ENCODE assay signal across 10 mouse cellular contexts in genomic region chr8:92365944-92366735, GRCm38 (mm10). TPM values are rescaled to one million over a fixed set of nuclear protein-coding genes. Genes with fewer than 3 reads are reported as not detected.
DNase-seq lines count a peak whose midpoint lies in the region; ATAC-seq and TF ChIP-seq lines count a peak whose summit lies in the region.
"Had no signal": no experiment of that assay in that cellular context is flagged by ENCODE, and none has a peak within 500 bp of the region (broad histone marks: within the 10 kb centered on the region; RNA-seq: fewer than 3 reads in every experiment).

No protein-coding gene starts in this region.

- H3K9me3 ChIP-seq in kidney, embryonic 14.5 days (ENCODE audit: control insufficient read depth, low read length) = no peaks in the 10 kb centered on the region
- H3K9me3 ChIP-seq in embryonic facial prominence, embryonic 11.5 days (replicated peaks; ENCODE audit: control insufficient read depth, low read length) = no peaks in the 10 kb centered on the region
- H3K9me3 ChIP-seq in hindbrain, postnatal 0 days (ENCODE audit: low read length) = no peaks in the 10 kb centered on the region
- H3K9me3 ChIP-seq in neural tube, embryonic 11.5 days (ENCODE audit: control insufficient read depth, low read length) = no peaks in the 10 kb centered on the region

- peak overlapping the region; percentile 5; the same call in 1 of the 2 replicates for H3K4me3 ChIP-seq in kidney, embryonic 14.5 days (ENCODE audit: low read length)
- peak overlapping the region; percentile 16; the same call in 1 of the 2 replicates for H3K4me3 ChIP-seq in embryonic facial prominence, embryonic 11.5 days (ENCODE audit: low read depth, low read length)
- H3K4me3 ChIP-seq in hindbrain, postnatal 0 days (ENCODE audit: low read length) = peak overlapping the region; percentile 16; the same call in 1 of the 2 replicates
- peak overlapping the region; percentile 15 for H3K4me3 ChIP-seq in neural tube, embryonic 11.5 days (ENCODE audit: low read depth, low read length)
- H3K4me3 ChIP-seq: myocyte had no signal

- H3K9ac ChIP-seq in kidney, embryonic 14.5 days (ENCODE audit: low read depth, low read length) = no peak overlapping the region
- H3K9ac ChIP-seq in embryonic facial prominence, embryonic 11.5 days (replicated peaks; ENCODE audit: low read length) = no peak overlapping the region
- no peak overlapping the region for H3K9ac ChIP-seq in hindbrain, postnatal 0 days (replicated peaks; ENCODE audit: low read length)
- H3K9ac ChIP-seq in neural tube, embryonic 11.5 days (ENCODE audit: low read length) = peak overlapping the region; percentile 36

- H3K4me1 ChIP-seq in kidney, embryonic 14.5 days (ENCODE audit: control insufficient read depth, insufficient read depth, low read length) = peaks cover 6% of the 10 kb centered on the region; the same call in 1 of the 2 replicates
- peaks cover 3% of the 10 kb centered on the region; the same call in 1 of the 2 replicates for H3K4me1 ChIP-seq in embryonic facial prominence, embryonic 11.5 days (ENCODE audit: control insufficient read depth, insufficient read depth, low read length)
- peaks cover 6% of the 10 kb centered on the region; the same call in 1 of the 2 replicates for H3K4me1 ChIP-seq in hindbrain, postnatal 0 days (ENCODE audit: insufficient read depth, low read length)
- H3K4me1 ChIP-seq in neural tube, embryonic 11.5 days (ENCODE audit: control insufficient read depth, insufficient read depth, low read length) = peaks cover 27% of the 10 kb centered on the region

- no peak for ATAC-seq in kidney, embryonic 14.5 days (ENCODE audit: low FRiP score, low TSS enrichment)
- ATAC-seq in embryonic facial prominence, embryonic 11.5 days (replicated peaks; ENCODE audit: insufficient number of reproducible peaks, low FRiP score, low TSS enrichment, low read depth) = no peak
- ATAC-seq in hindbrain, postnatal 0 days = no peak
- ATAC-seq in neural tube, embryonic 11.5 days (ENCODE audit: insufficient read depth, low FRiP score, low TSS enrichment) = no peak

- 5% methylated on average over 26 of the region's 26 CpGs for WGBS in kidney, embryonic 14.5 days
- WGBS in embryonic facial prominence, embryonic 11.5 days = 14% methylated on average over 26 of the region's 26 CpGs
- WGBS in hindbrain, postnatal 0 days = 17% methylated on average over 26 of the region's 26 CpGs
- WGBS in neural tube, embryonic 11.5 days = 3% methylated on average over 26 of the region's 26 CpGs

- no peak for TF ChIP-seq CTCF in hindbrain, postnatal 0 days (IDR thresholded peaks at IDR 0.05; ENCODE audit: low read depth)

- peak overlapping the region; percentile 5; the same call in 1 of the 2 replicates for H3K4me2 ChIP-seq in kidney, embryonic 14.5 days (replicated peaks; ENCODE audit: low read depth, low read length)
- peak overlapping the region; percentile 14 for H3K4me2 ChIP-seq in embryonic facial prominence, embryonic 11.5 days (ENCODE audit: low read depth, low read length)
- H3K4me2 ChIP-seq in hindbrain, postnatal 0 days (ENCODE audit: low read depth, low read length) = peak overlapping the region; percentile 49
- peak overlapping the region; percentile 60 for H3K4me2 ChIP-seq in neural tube, embryonic 11.5 days (ENCODE audit: low read depth)

- DNase-seq in kidney, postnatal 36 days = no peak
- DNase-seq in embryonic facial prominence, embryonic 11.5 days (ENCODE audit: low spot score) = peak; percentile 30
- no peak for DNase-seq in hindbrain, postnatal 0 days (ENCODE audit: low spot score)
- no peak for DNase-seq in neural tube, embryonic 11.5 days (ENCODE audit: low spot score)
- DNase-seq in spleen, adult 18-20 months = no peak
- no peak for DNase-seq in adrenal gland, postnatal 36 days
- no peak for DNase-seq in yolk sac, embryonic 10.5 days (ENCODE audit: low spot score)

- no peak overlapping the region for H3K27ac ChIP-seq in kidney, embryonic 14.5 days (ENCODE audit: low read depth, low read length)
- H3K27ac ChIP-seq in embryonic facial prominence, embryonic 11.5 days (replicated peaks; ENCODE audit: low read depth, low read length) = no peak overlapping the region
- H3K27ac ChIP-seq in hindbrain, postnatal 0 days = no peak overlapping the region
- H3K27ac ChIP-seq in neural tube, embryonic 11.5 days (ENCODE audit: low read depth, low read length) = 0 out of 2 replicates have a peak overlapping the region, but pooled peaks have one; percentile 8

- H3K36me3 ChIP-seq in kidney, embryonic 14.5 days (ENCODE audit: control insufficient read depth, insufficient read depth, low read length) = no peaks in the 10 kb centered on the region
- no peaks in the 10 kb centered on the region for H3K36me3 ChIP-seq in embryonic facial prominence, embryonic 11.5 days (replicated peaks; ENCODE audit: control insufficient read depth, insufficient read depth, low read depth, low read length)
- H3K36me3 ChIP-seq in hindbrain, postnatal 0 days (ENCODE audit: insufficient read depth, low read length) = no peaks in the 10 kb centered on the region
- no peaks in the 10 kb centered on the region for H3K36me3 ChIP-seq in neural tube, embryonic 11.5 days (ENCODE audit: control insufficient read depth, insufficient read depth, low read length)

- peaks cover 86% of the 10 kb centered on the region for H3K27me3 ChIP-seq in kidney, embryonic 14.5 days (ENCODE audit: control insufficient read depth, insufficient read depth, low read length)
- peaks cover 36% of the 10 kb centered on the region for H3K27me3 ChIP-seq in embryonic facial prominence, embryonic 11.5 days (ENCODE audit: control insufficient read depth, insufficient read depth, low read length)
- H3K27me3 ChIP-seq in hindbrain, postnatal 0 days (ENCODE audit: insufficient read depth, low read length) = peaks cover 22% of the 10 kb centered on the region
- peaks cover 41% of the 10 kb centered on the region for H3K27me3 ChIP-seq in neural tube, embryonic 11.5 days (ENCODE audit: control insufficient read depth, insufficient read depth, low read length)

RNA-seq across cellular contexts. Expression of gene Irx5, which starts 8.7 kb away (rescaled TPM):
- 2.1 and 2.7 TPM in 2 replicates for polyA plus RNA-seq in kidney, embryonic 14.5 days (2014; fragmentation: Nextera tagmentation; extraction: Ambion mirVana)
- polyA plus RNA-seq in embryonic facial prominence, embryonic 11.5 days (2014; fragmentation: Nextera tagmentation; extraction: Ambion mirVana) = 19.4 and 20.9 TPM in 2 replicates
- total RNA-seq in hindbrain, postnatal 0 days (2014; rRNA removed) = 18.3 and 22.1 TPM in 2 replicates
- 11.6 and 13.9 TPM in 2 replicates for polyA plus RNA-seq in hindbrain, postnatal 0 days (2015; fragmentation: Nextera tagmentation; extraction: Ambion mirVana)
- polyA plus RNA-seq in neural tube, embryonic 11.5 days (2014; fragmentation: Nextera tagmentation; extraction: Ambion mirVana) = 19.7 and 21.2 TPM in 2 replicates
- total RNA-seq in adrenal gland, postnatal 36 days (2021) = 1 to 10 TPM; 2.0 to 2.1 TPM
- total RNA-seq: left cerebral cortex, postnatal 25 days had no signal

Comparison
In these comparisons a context has a peak if more than half of its experiments do, and no peak if none do; other contexts are left out.
1. H3K4me2 ChIP-seq: peak in every context shown above with its lines; median percentile 60 in neural tube, embryonic 11.5 days; 49 in hindbrain, postnatal 0 days; 14 in embryonic facial prominence, embryonic 11.5 days; 5 in kidney, embryonic 14.5 days.